Comparison of ENCODE assay signal across 18 mouse cellular contexts in the genomic region with DNA sequence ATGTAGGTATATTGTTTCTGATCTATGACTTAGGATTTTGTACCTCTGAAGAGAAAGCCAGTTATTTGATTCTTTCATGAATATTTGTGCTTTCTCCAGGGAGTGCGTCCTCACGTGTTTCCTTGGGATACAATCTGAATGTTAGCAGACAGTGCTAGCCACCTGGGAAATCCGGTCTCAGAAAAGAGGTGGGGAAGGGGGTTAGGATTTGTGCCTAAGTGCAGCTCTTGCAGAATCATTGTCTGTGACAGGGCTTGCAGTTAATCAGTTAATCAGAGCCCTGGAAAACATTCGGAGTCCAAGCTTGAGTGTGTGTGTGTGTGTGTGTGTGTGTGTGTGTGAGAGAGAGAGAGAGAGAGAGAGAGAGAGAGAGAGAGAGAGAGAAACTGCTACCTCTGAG. TPM values are rescaled to one million over a fixed set of nuclear protein-coding genes. Genes with fewer than 3 reads are reported as not detected.
DNase-seq lines count a peak whose midpoint lies in the region; ATAC-seq and TF ChIP-seq lines count a peak whose summit lies in the region.
"Had no signal": no experiment of that assay in that cellular context is flagged by ENCODE, and none has a peak within 500 bp of the region (broad histone marks: within the 10 kb centered on the region; RNA-seq: fewer than 3 reads in every experiment).

No protein-coding gene starts in this region.

- H3K9me3 ChIP-seq in forebrain, embryonic 15.5 days = no peaks in the 10 kb centered on the region
- H3K9me3 ChIP-seq in forebrain, embryonic 11.5 days (ENCODE audit: control insufficient read depth, low read length) = no peaks in the 10 kb centered on the region
- no peaks in the 10 kb centered on the region for H3K9me3 ChIP-seq in hindbrain, embryonic 15.5 days
- H3K9me3 ChIP-seq in neural tube, embryonic 15.5 days (replicated peaks) = no peaks in the 10 kb centered on the region
- H3K9me3 ChIP-seq: embryonic facial prominence, embryonic 15.5 days; heart, embryonic 12.5 days; lung, embryonic 15.5 days had no signal

- peak overlapping the region; percentile 29 for H3K4me3 ChIP-seq in forebrain, embryonic 15.5 days
- H3K4me3 ChIP-seq in forebrain, embryonic 11.5 days (ENCODE audit: low read depth, low read length) = no peak overlapping the region
- peak overlapping the region; percentile 52 for H3K4me3 ChIP-seq in left cerebral cortex, adult 2 months
- H3K4me3 ChIP-seq in hindbrain, embryonic 15.5 days = peak overlapping the region; percentile 34
- peak overlapping the region; percentile 40 for H3K4me3 ChIP-seq in neural tube, embryonic 15.5 days (replicated peaks)
- H3K4me3 ChIP-seq: embryonic facial prominence, embryonic 15.5 days; heart, embryonic 12.5 days; lung, embryonic 15.5 days; myocyte had no signal

- no peaks in the 10 kb centered on the region for H3K36me3 ChIP-seq in forebrain, embryonic 15.5 days
- H3K36me3 ChIP-seq in forebrain, embryonic 11.5 days (ENCODE audit: control insufficient read depth, insufficient read depth, low read length) = no peaks in the 10 kb centered on the region
- no peaks in the 10 kb centered on the region for H3K36me3 ChIP-seq in hindbrain, embryonic 15.5 days
- H3K36me3 ChIP-seq in neural tube, embryonic 15.5 days = no peaks in the 10 kb centered on the region
- H3K36me3 ChIP-seq: embryonic facial prominence, embryonic 15.5 days; heart, embryonic 12.5 days; lung, embryonic 15.5 days had no signal

- intact Hi-C loops in left cerebral cortex, adult 2 months (cut with DNase I) = loop anchor here (5.0 kb wide), 1 partner anchor 111 kb away; no protein-coding TSS in a partner anchor
- intact Hi-C loops in left cerebral cortex, postnatal 14 days (cut with DNase I) = loop anchor here (5.0 kb wide), 2 partner anchors 69 to 204 kb away; no protein-coding TSS in a partner anchor

- peak overlapping the region; percentile 32 for H3K27ac ChIP-seq in forebrain, embryonic 15.5 days (replicated peaks)
- no peak overlapping the region for H3K27ac ChIP-seq in forebrain, embryonic 11.5 days (ENCODE audit: low read depth, low read length)
- H3K27ac ChIP-seq in left cerebral cortex, adult 2 months = peak overlapping the region; percentile 74
- peak overlapping the region; percentile 14 for H3K27ac ChIP-seq in hindbrain, embryonic 15.5 days (replicated peaks)
- peak overlapping the region; percentile 56 for H3K27ac ChIP-seq in neural tube, embryonic 15.5 days (replicated peaks)
- H3K27ac ChIP-seq: embryonic facial prominence, embryonic 15.5 days; lung, embryonic 15.5 days had no signal

- DNase-seq in forebrain, embryonic 11.5 days (ENCODE audit: low spot score) = no peak
- DNase-seq in left cerebral cortex, adult 2 months (ENCODE audit: extremely low spot score in 1 of 2, low spot score in 2 of 2) = no peak
- DNase-seq in left cerebral cortex, postnatal 14 days (ENCODE audit: low spot score in 2 of 2) = no peak
- DNase-seq in lung, postnatal 10 days = no peak
- no peak for DNase-seq in spleen, postnatal 4 days (ENCODE audit: low spot score in 2 of 2)

- ATAC-seq in forebrain, embryonic 15.5 days (replicated peaks) = no peak
- no peak for ATAC-seq in forebrain, embryonic 11.5 days (replicated peaks; ENCODE audit: low FRiP score)
- no peak for ATAC-seq in hindbrain, embryonic 15.5 days (ENCODE audit: low FRiP score, low read depth)
- ATAC-seq in neural tube, embryonic 15.5 days (ENCODE audit: low FRiP score) = no peak

- no peaks in the 10 kb centered on the region for H3K27me3 ChIP-seq in forebrain, embryonic 15.5 days
- no peaks in the 10 kb centered on the region for H3K27me3 ChIP-seq in forebrain, embryonic 11.5 days (ENCODE audit: control insufficient read depth, insufficient read depth, low read length)
- H3K27me3 ChIP-seq in hindbrain, embryonic 15.5 days = 0 out of 2 replicates have a peak, but pooled peaks cover 5% of the 10 kb centered on the region
- H3K27me3 ChIP-seq in neural tube, embryonic 15.5 days (replicated peaks) = no peaks in the 10 kb centered on the region
- H3K27me3 ChIP-seq: lung, embryonic 15.5 days had no signal

- H3K9ac ChIP-seq in forebrain, embryonic 15.5 days (replicated peaks) = 0 out of 2 replicates have a peak overlapping the region, but pooled peaks have one; percentile 15
- no peak overlapping the region for H3K9ac ChIP-seq in forebrain, embryonic 11.5 days (ENCODE audit: low read length)
- peak overlapping the region; percentile 37 for H3K9ac ChIP-seq in hindbrain, embryonic 15.5 days
- H3K9ac ChIP-seq in neural tube, embryonic 15.5 days (replicated peaks) = peak overlapping the region; percentile 42; the same call in 1 of the 2 replicates
- H3K9ac ChIP-seq: embryonic facial prominence, embryonic 15.5 days; heart, embryonic 12.5 days; lung, embryonic 15.5 days had no signal

- no peak for TF ChIP-seq CTCF in left cerebral cortex, adult 2 months (IDR thresholded peaks at IDR 0.05)

- WGBS in forebrain, embryonic 15.5 days = 47% methylated on average over 4 of the region's 4 CpGs
- WGBS in forebrain, embryonic 11.5 days = 67% methylated on average over 4 of the region's 4 CpGs
- WGBS in hindbrain, embryonic 15.5 days = 53% methylated on average over 4 of the region's 4 CpGs
- 55% methylated on average over 4 of the region's 4 CpGs for WGBS in neural tube, embryonic 15.5 days

- peaks cover 39% of the 10 kb centered on the region for H3K4me1 ChIP-seq in forebrain, embryonic 15.5 days
- H3K4me1 ChIP-seq in forebrain, embryonic 11.5 days (replicated peaks; ENCODE audit: control insufficient read depth, insufficient read depth, low read length) = no peaks in the 10 kb centered on the region
- H3K4me1 ChIP-seq in hindbrain, embryonic 15.5 days (replicated peaks) = peaks cover 31% of the 10 kb centered on the region
- H3K4me1 ChIP-seq in neural tube, embryonic 15.5 days = peaks cover 32% of the 10 kb centered on the region

- H3K4me2 ChIP-seq in forebrain, embryonic 15.5 days (replicated peaks) = peak overlapping the region; percentile 35
- H3K4me2 ChIP-seq in forebrain, embryonic 11.5 days (ENCODE audit: low read depth, low read length, severe bottlenecking) = no peak overlapping the region
- H3K4me2 ChIP-seq in hindbrain, embryonic 15.5 days = peak overlapping the region; percentile 53
- peak overlapping the region; percentile 51 for H3K4me2 ChIP-seq in neural tube, embryonic 15.5 days
- H3K4me2 ChIP-seq: heart, embryonic 12.5 days; lung, embryonic 15.5 days had no signal

RNA-seq across cellular contexts. Expression of a gene that starts 0.6 kb away (rescaled TPM):
- 141 and 169 TPM in 2 replicates for polyA plus RNA-seq in forebrain, embryonic 15.5 days (2015; fragmentation: Nextera tagmentation; extraction: Ambion mirVana)
- 7.5 and 9.4 TPM in 2 replicates for polyA plus RNA-seq in forebrain, embryonic 11.5 days (2014; fragmentation: Nextera tagmentation; extraction: Ambion mirVana)
- total RNA-seq in left cerebral cortex, adult 2 months (2021) = 100 to 1,000 TPM; 410 to 473 TPM
- 100 to 1,000 TPM; 529 to 600 TPM for total RNA-seq in left cerebral cortex, postnatal 14 days (2021)
- 431 and 457 TPM in 2 replicates for polyA plus RNA-seq in hindbrain, embryonic 15.5 days (2015; fragmentation: Nextera tagmentation; extraction: Ambion mirVana)
- polyA plus RNA-seq in neural tube, embryonic 15.5 days (2015; fragmentation: Nextera tagmentation; extraction: Ambion mirVana) = 446 and 482 TPM in 2 replicates
- total RNA-seq: gastrocnemius, postnatal 4 days; liver, adult 2 months had no signal
- polyA plus RNA-seq: liver, adult 2 months; myocyte had no signal

RNA-seq across cellular contexts. Expression of a gene that starts 24.6 kb away (rescaled TPM):
- polyA plus RNA-seq in forebrain, embryonic 15.5 days (2015; fragmentation: Nextera tagmentation; extraction: Ambion mirVana) = not detected in 2 replicates
- not detected in 2 replicates for polyA plus RNA-seq in forebrain, embryonic 11.5 days (2014; fragmentation: Nextera tagmentation; extraction: Ambion mirVana)
- total RNA-seq in left cerebral cortex, adult 2 months (2021) = not detected
- not detected for total RNA-seq in left cerebral cortex, postnatal 14 days (2021)
- 0.09 and 0.25 TPM in 2 replicates for polyA plus RNA-seq in hindbrain, embryonic 15.5 days (2015; fragmentation: Nextera tagmentation; extraction: Ambion mirVana)
- 0.10 and 0.42 TPM in 2 replicates for polyA plus RNA-seq in neural tube, embryonic 15.5 days (2015; fragmentation: Nextera tagmentation; extraction: Ambion mirVana)
- total RNA-seq: gastrocnemius, postnatal 4 days; heart, postnatal 36 days; layer of hippocampus, adult 8-10 months; left cerebral cortex, postnatal 36 days; liver, adult 2 months had no signal
- polyA plus RNA-seq: heart, embryonic 12.5 days; kidney, adult 2 months; liver, adult 2 months had no signal

Comparison
In these comparisons a context has a peak if more than half of its experiments do, and no peak if none do; other contexts are left out.
1. RNA of a gene that starts 0.6 kb away (polyA plus RNA-seq): 446 to 482 TPM in neural tube, embryonic 15.5 days, 431 to 457 TPM in hindbrain, embryonic 15.5 days and 141 to 169 TPM in forebrain, embryonic 15.5 days; 7.5 to 9.4 TPM in forebrain, embryonic 11.5 days; every median in the first group is over 10 times any median in the second.